Mouse (Mus musculus) liver, postnatal 0 days (tissue): Measurements from ENCODE around the gene Ccdc77. TPM values are rescaled to one million over a fixed set of nuclear protein-coding genes. Genes with fewer than 3 reads are reported as not detected.

Experiments
- ATAC-seq: fragments of 200-750 bp; cut with Nextera tagmentation; 2 replicates; pipeline ENCODE4 v1.8.0; 2017; ENCODE audit warnings: mild to moderate bottlenecking, moderate library complexity
- DNase-seq: peaks from one replicate; pipeline ENCODE4 v3.0.0-alpha.2; 2016
- H3K27ac ChIP-seq: fragments of 300-500 bp; sonication (generic); 2 replicates; pipeline ENCODE4 v1.5.1; 2014; ENCODE audit warnings: antibody characterized with exemption, moderate library complexity, mild to moderate bottlenecking, low read depth
- H3K27me3 ChIP-seq: fragments of 300-500 bp; sonication (generic); 2 replicates; pipeline ENCODE4 v1.6.1; 2014; ENCODE audit warnings: low read length, control low read depth, mixed read lengths; ENCODE audit not compliant: insufficient read depth
- H3K36me3 ChIP-seq: fragments of 300-500 bp; sonication (generic); replicated peaks from 2 replicates; pipeline ENCODE4 v1.6.1; 2014; ENCODE audit warnings: mild to moderate bottlenecking, control low read depth, low read length, moderate library complexity, mixed read lengths; ENCODE audit not compliant: insufficient read depth
- H3K4me1 ChIP-seq: fragments of 300-500 bp; sonication (generic); 2 replicates; pipeline ENCODE4 v1.6.1; 2014; ENCODE audit warnings: antibody characterized with exemption, mild to moderate bottlenecking, control low read depth; ENCODE audit not compliant: insufficient read depth
- H3K4me2 ChIP-seq: fragments of 300-500 bp; sonication (generic); 2 replicates; pipeline ENCODE4 v1.6.1; 2014; ENCODE audit warnings: low read depth, mild to moderate bottlenecking, low read length, moderate library complexity, mixed read lengths
- H3K4me3 ChIP-seq: fragments of 300-500 bp; sonication (generic); 2 replicates; pipeline ENCODE4 v1.5.1; 2014; ENCODE audit warnings: low read depth, low read length
- H3K9ac ChIP-seq: fragments of 300-500 bp; sonication (generic); replicated peaks from 2 replicates; pipeline ENCODE4 v1.6.1; 2014; ENCODE audit warnings: mild to moderate bottlenecking, moderate library complexity
- H3K9me3 ChIP-seq: fragments of 300-500 bp; sonication (generic); 2 replicates; pipeline ENCODE4 v1.6.1; 2016; ENCODE audit warnings: mild to moderate bottlenecking, control low read depth, low read length, mixed read lengths
- CTCF ChIP-seq: sonication (generic); IDR thresholded peaks from 2 replicates; pipeline ENCODE4 v1.5.1; 2016; ENCODE audit warnings: antibody characterized with exemption, low read depth
- EP300 ChIP-seq: IDR thresholded peaks from 2 replicates; pipeline ENCODE4 v1.6.1; 2016; ENCODE audit warnings: antibody characterized with exemption, low read depth, mild to moderate bottlenecking
- WGBS: fragments of 180-500 bp; shearing (Covaris S2); extraction: QIAGEN DNeasy Blood & Tissue Kit; methylation state at CpG from one replicate; pipeline ENCODE4 v1.1.7; 2014; ENCODE audit not compliant: insufficient replicate concordance; 5-methylcytosine and 5-hydroxymethylcytosine counted together
- polyA plus RNA-seq: library from polyadenylated mRNA; unstranded; fragments of >200 nt; fragmentation: Nextera tagmentation; extraction: Ambion mirVana; gene quantifications from 2 replicates; pipeline ENCODE4 v1.2.1, GENCODE M21; 2015

Ccdc77 gene
- 7.7 and 9.2 TPM in 2 replicates for polyA plus RNA-seq

DNA sequence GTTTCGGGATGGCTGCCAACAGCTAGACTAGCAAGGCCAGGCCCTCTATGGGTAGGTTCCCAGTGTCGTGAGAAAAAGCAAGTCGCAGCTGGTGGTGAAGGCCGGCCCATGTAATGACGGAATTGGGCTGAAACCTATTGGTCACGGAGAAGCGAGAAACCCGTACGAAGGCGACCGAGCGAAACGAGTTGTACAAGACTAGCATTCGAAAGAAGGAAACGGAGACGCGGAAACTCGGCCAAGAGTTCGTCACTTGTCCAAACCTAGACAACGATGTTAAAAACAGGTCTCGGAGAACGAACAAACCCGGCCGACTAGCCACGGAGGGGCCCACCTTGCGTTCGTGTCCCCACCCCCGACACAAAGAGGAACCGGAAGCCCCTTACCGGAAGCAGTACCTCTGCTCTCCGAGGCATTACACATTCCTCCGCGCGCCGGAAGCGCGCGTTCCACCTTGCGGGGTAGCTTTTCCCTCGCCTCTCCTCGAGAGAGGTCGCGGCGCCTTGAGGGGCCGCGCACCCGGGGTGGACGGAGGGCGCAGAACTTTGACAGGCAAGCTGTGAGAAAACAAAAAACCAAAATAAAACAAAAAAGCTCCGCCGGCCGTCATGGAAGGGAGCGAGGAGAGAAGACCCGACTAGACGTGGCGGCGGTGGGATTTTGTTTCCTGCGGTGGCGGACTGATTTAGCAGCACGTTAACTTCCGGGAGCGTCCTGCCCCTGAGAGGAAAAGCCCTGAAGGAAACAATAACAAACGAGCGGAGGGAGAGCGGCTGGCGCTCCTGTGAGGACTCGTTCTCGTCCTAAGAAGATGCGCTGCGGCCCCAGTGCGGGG, at the start of gene Ccdc77, which contains the start of gene Kdm5a:
TSS of gene Ccdc77 (minus strand) at position 687 of the 835 bp plus-strand sequence.
TSS of gene Kdm5a (plus strand) at position 437 of the 835 bp plus-strand sequence.
- Histone ChIP-seq H3K4me1 (peaks cover 8% of the 10 kb centered on the region; the same call in 1 of the 2 replicates), H3K9me3 (no peaks in the 10 kb centered on the region), H3K4me2 (peak within 1 kb of the TSS; percentile 71), H3K27ac (peak within 1 kb of the TSS; percentile 97), H3K4me3 (peak within 1 kb of the TSS; percentile 96), H3K27me3 (no peaks in the 10 kb centered on the region), H3K36me3 (peaks cover 15% of the 10 kb centered on the region), H3K9ac (peak within 1 kb of the TSS; percentile 96)
- under 1% methylated on average over 71 of the region's 71 CpGs for WGBS
- ATAC-seq: peak; percentile 96
- DNase-seq: peak; percentile 93
- TF ChIP-seq EP300: peak; percentile 79
- TF ChIP-seq CTCF: peak; percentile 44

DNA sequence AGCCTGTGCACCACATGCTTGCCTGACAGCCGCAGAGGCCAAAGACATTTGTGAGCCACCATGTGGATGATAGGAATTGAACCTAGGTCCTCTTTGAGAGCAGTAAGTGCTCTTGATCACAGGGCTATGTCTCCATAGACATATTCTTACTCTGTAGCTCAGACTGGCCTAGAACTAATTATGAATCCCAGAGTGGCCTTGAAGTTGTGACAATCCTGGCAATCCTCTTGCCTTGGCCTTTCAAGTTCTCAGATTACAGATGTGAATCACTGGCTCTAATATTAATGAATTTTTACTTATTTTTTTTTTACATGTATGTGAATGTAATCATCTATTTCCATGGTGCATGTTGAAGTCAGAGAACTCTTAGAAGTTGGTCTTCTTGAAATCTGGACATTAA, 39.8 kb upstream of the Ccdc77 start:
- TF ChIP-seq EP300: no peak
- no peak for TF ChIP-seq CTCF
- Histone ChIP-seq H3K27me3 (no peaks in the 10 kb centered on the region), H3K9ac (no peak overlapping the region), H3K36me3 (peaks cover 69% of the 10 kb centered on the region), H3K4me2 (no peak overlapping the region), H3K4me1 (no peaks in the 10 kb centered on the region), H3K4me3 (no peak overlapping the region), H3K9me3 (no peaks in the 10 kb centered on the region), H3K27ac (no peak overlapping the region)
- WGBS: 100% methylated on average over 1 of the region's 1 CpGs
- no peak for ATAC-seq
- no peak for DNase-seq

DNA sequence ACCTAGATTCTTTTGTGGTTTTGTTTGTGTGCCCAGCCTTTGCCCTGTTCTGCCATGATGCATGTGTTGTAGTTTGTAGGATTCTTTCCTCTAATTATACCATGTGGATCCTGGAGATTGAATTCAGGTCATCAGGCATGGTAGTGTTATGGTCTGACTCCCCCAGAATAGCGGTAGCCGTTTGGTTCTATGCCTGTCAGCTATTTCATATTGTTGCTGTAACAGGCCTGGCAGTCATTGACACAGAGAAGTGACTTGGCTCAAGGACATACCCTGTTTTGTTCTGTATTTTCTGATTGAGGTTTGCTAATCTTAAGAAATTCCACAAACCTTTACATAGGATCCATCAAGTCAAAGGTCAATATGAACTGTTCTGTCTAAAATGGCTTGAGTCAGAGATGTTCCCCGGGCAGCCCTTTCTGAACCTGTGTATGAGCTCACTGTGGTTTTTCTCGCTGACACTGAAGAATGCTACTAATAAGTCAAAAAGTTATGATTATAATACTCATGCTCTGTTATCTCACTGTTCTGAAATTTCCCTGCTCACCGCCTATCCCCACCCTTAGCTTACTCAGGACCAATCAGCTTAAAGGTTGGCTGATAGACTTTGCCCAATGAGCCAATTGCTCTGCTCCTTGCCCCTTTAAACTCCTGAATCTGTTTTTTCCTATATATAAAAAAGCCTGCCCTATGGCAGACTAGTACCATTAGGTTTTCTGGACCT, 31.6 kb upstream of the Ccdc77 start:
- WGBS: 87% methylated on average over 5 of the region's 5 CpGs
- ATAC-seq: no peak

DNA sequence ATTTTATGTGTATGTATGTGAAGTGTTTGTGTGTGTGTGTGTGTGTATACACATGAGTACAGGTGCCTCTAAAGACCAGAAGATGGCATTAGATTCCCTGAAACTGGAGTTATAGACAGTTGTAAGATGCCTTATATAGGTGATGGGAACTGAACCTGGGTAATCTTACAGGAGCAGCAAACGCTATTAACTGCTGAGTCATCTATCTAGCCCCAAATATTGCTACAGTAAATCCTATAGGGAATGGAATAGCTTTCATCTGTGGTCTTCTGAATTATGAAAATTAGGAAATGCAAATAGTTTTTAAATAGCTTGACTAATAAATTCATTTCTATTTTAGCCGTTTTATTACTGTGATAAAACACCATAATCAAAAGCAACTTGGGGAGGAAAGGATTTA, 28.6 kb upstream of the Ccdc77 start:
- H3K9ac ChIP-seq: no peak overlapping the region
- DNase-seq (no peak), ATAC-seq (no peak)
- no peak overlapping the region for H3K4me2 ChIP-seq
- H3K27me3 ChIP-seq: no peaks in the 10 kb centered on the region
- WGBS: 79% methylated on average over 2 of the region's 2 CpGs
- H3K4me3 ChIP-seq: no peak overlapping the region
- H3K27ac ChIP-seq: no peak overlapping the region
- TF ChIP-seq EP300: no peak
- no peak for TF ChIP-seq CTCF
- no peaks in the 10 kb centered on the region for H3K9me3 ChIP-seq
- H3K36me3 ChIP-seq: peaks cover 69% of the 10 kb centered on the region
- H3K4me1 ChIP-seq: no peaks in the 10 kb centered on the region

More for the DNA sequence above, 31.6 kb upstream of the Ccdc77 start:
- H3K4me2 ChIP-seq: no peak overlapping the region
- H3K27ac ChIP-seq: no peak overlapping the region; the same call in 1 of the 2 replicates
- no peaks in the 10 kb centered on the region for H3K27me3 ChIP-seq
- H3K36me3 ChIP-seq: peaks cover 72% of the 10 kb centered on the region
- H3K9ac ChIP-seq: no peak overlapping the region
- H3K4me3 ChIP-seq: no peak overlapping the region
- no peaks in the 10 kb centered on the region for H3K9me3 ChIP-seq
- no peaks in the 10 kb centered on the region for H3K4me1 ChIP-seq
- no peak for DNase-seq
- TF ChIP-seq CTCF (no peak), EP300 (no peak)

DNA sequence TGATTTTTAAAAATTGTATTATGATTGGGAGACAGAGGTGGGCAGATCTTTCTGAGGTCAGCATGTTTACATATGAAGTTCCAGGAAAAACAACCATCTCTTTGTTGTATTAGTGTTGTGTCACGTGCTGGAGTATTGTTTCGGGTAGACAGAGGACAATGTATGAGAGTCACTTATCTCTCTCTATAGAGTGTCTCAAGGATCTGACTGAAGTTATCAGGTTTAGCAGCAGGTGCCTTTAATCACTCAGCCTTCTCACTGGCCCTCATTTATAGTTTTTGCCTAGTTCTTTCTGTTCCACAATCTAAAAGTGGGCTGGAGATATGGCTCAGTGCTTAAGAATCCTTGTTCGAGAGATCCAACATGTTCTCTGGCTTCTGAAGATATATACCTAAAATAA, 25.9 kb upstream of the Ccdc77 start:
- Histone ChIP-seq H3K9me3 (no peaks in the 10 kb centered on the region), H3K36me3 (peaks cover 60% of the 10 kb centered on the region), H3K27ac (no peak overlapping the region), H3K4me1 (no peaks in the 10 kb centered on the region), H3K27me3 (no peaks in the 10 kb centered on the region), H3K4me3 (no peak overlapping the region), H3K4me2 (no peak overlapping the region), H3K9ac (no peak overlapping the region)
- ATAC-seq: no peak
- TF ChIP-seq CTCF: no peak
- TF ChIP-seq EP300: no peak
- WGBS: 63% methylated on average over 3 of the region's 3 CpGs
- no peak for DNase-seq

DNA sequence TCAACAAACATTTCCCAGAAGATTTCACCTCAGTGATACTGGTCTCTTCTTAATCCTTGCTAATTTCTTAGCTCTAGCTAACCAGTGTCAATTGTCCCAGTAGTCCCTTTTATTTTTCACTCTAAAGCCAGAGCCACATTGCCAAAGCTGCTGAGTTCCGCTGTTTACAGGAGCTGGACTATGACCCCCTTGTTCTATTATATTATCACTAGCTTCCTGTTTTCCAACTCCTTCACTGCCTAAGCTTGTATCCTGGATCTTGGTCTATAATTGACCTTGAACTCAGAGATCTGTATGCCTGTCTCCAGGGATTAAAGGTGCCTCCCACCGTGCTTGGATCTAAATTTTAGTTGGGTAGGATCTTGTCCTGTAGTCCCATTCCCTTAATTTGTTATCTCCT, 12.6 kb upstream of the Ccdc77 start:
- no peaks in the 10 kb centered on the region for H3K4me1 ChIP-seq
- H3K9me3 ChIP-seq: no peaks in the 10 kb centered on the region
- ATAC-seq (peak; percentile 69), DNase-seq (no peak)
- H3K4me2 ChIP-seq: no peak overlapping the region
- TF ChIP-seq CTCF (no peak), EP300 (no peak)
- peak overlapping the region; percentile 58 for H3K27ac ChIP-seq
- no peak overlapping the region for H3K4me3 ChIP-seq
- H3K9ac ChIP-seq: no peak overlapping the region
- 69% methylated on average over 2 of the region's 2 CpGs for WGBS
- H3K27me3 ChIP-seq: no peaks in the 10 kb centered on the region
- H3K36me3 ChIP-seq: peaks cover 66% of the 10 kb centered on the region
